Mouse (Mus musculus) adrenal gland, postnatal 4 days (tissue): Measurements from ENCODE around the gene Krt25. TPM values are rescaled to one million over a fixed set of nuclear protein-coding genes. Genes with fewer than 3 reads are reported as not detected.

Experiments
- DNase-seq, 2 experiments: peaks; one replicate each; pipeline ENCODE4 v3.0.0; 2021 to 2022; ENCODE audit warnings: low spot score in 2 of 2, mixed read lengths in 2 of 2
- total RNA-seq, 2 experiments: library from RNA; stranded (reverse); gene quantifications; 2 replicates each; pipeline ENCODE4 v1.2.3; 2021

The Krt25 gene
- total RNA-seq, 2 experiments from 2014 or later = not detected

DNA sequence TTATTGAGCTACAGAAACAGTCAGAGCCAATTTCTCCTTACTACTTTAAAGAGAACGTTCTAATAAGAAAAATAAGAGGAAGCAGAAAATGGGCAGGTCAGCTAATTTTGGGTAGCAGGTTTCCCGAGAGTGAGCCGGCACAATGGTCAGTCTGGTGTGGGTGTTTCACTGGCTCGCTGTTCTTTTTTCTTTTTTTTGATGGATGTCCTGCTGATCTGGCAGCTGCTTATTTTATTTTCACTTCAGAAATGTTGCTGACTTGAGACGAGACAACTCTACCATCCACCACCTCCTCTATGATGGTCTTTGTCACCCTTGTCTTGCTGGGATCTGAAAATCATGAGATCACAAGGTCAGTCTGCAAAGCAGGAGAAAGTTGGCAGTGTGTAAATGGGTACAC is 42.8 kb downstream of the Krt25 start:
- no peak for DNase-seq

DNA sequence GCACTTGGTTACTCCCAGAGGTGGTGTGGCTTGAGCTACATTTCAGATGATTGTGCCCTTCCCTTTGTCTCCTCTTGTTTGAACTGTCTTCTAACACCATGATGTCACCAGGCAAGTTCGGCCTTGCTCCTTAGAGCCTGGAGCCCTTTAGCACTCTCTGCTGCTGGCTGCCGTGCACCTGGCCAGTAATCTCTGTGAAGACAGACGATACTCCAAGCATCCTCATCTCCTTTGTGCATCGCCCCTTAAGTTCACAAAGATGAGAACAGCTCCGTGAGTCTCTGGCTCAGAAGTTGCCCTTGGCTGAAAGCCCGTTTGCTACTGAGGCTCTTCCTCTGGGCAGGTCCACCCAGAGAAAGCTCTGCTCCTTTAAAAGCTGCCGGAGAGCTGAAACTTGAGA is 46.0 kb downstream of the Krt25 start:
- no peak for DNase-seq

DNA sequence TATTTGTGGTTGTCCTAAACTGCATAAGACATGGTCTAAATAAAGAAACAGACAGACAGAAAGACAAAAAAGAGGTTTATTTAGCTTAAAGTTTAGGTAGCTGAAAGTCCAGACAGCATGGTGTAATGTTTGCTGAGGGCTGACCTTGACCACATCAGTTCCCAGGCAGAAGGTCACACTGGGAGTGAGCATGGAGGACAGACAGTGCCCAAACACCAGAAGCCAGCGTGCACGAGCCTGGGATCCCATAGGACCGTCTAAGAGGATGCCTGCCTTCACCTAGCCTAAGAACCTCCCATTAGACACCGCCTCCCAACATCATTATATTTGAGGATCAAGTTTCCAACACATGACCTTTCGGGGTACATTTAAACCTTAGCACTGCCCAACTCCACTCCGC is 47.1 kb downstream of the Krt25 start:
- no peak for DNase-seq

DNA sequence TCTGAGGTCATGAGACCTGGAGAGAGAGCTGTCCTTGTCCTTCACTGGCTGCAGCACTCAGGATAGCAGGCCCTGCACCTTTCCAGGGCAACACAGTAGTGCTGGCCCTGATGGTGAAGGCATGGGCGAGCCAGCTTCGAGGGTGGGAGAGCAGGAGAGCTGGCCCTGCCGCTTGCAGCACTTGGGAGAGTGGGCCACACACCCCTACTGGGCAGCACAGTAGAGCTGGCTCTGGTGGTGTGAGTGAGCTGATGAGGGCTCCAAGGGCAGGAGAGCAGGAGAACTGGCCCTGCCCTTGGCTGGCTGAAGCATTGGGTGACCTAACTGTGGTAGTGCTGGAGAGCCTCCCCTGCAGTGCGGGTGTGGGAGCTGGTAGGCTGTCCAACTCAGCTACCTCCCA is 50.0 kb downstream of the Krt25 start:
- no peak for DNase-seq

DNA sequence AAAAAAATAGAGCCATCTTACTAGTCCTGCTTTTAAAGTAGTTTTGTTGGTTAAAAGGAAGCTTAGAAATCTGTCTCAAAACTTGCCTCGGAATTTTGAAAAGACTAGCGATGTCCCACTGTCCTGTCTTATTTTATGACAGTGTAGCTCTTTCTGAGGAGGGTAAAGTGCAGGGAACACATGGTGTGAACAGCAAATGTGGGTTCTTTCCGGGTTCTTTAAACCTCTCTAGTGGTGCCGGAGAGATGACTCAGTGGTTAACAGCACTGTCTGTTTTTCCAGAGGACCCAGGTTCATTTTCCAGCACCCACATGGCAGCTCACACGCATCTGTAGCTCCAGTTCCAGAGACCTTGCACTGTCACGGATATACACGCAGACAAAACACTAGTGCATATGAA is 53.6 kb downstream of the Krt25 start:
- no peak for DNase-seq

DNA sequence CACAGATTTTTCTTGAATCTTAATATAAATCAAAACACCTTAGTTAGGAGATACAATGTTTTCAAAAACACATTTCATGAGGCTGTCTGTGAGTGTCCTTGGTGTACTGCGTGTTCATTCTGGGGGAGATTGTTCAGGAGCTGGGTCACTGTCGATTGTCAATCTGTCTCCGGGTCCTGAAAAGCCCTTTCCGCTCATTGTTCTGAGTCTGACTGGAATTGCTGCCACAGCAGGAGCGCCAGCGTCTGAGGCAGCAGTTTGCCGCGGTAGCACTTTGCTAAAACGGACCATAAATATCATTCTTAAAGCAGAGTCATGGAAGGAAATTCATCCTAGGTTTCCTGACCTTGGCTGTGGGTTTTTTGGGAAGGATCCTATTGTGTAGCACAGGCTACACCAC is 57.0 kb downstream of the Krt25 start:
- no peak for DNase-seq

Other genes starting within 250 kb of the Krt25 start
- under 1 TPM; 0.31 to 0.51 TPM for gene Tns4, start 233.6 kb downstream of the Krt25 start, total RNA-seq
- gene Ccr7, start 167.9 kb downstream of the Krt25 start, total RNA-seq = under 1 TPM; 0.34 to 0.51 TPM
- 100 to 1,000 TPM in 1 of 2 experiments, 10 to 100 TPM in 1; 99.6 to 106 TPM for gene Smarce1, start 91.9 kb downstream of the Krt25 start, total RNA-seq
- 1 to 10 TPM; 1.2 to 1.9 TPM for gene Krt222, start 78.9 kb downstream of the Krt25 start, total RNA-seq
- gene Krt24, start 37.7 kb downstream of the Krt25 start, total RNA-seq = not detected
- gene Krt26, start 15.0 kb upstream of the Krt25 start, total RNA-seq = not detected
- gene Krt27, start 28.2 kb upstream of the Krt25 start, total RNA-seq = not detected
- gene Krt28, start 52.0 kb upstream of the Krt25 start, total RNA-seq = under 1 TPM in 1 of 2 experiments, not detected in 1; 0.25 TPM
- 1 to 10 TPM; 4.9 to 9.9 TPM for gene Krt10, start 66.4 kb upstream of the Krt25 start, total RNA-seq
- gene Krt12, start 99.3 kb upstream of the Krt25 start, total RNA-seq = not detected
- gene Krt20, start 115.2 kb upstream of the Krt25 start, total RNA-seq = 1 to 10 TPM; 2.4 to 2.7 TPM
- gene Krt23, start 170.2 kb upstream of the Krt25 start, total RNA-seq = 1 to 10 TPM in 1 of 2 experiments, under 1 TPM in 1; 0.62 to 3.1 TPM
- not detected for gene Krt39, start 198.4 kb upstream of the Krt25 start, total RNA-seq
- gene Krt40, start 220.2 kb upstream of the Krt25 start, total RNA-seq = not detected
- not detected for gene Krtap3-3, start 227.9 kb upstream of the Krt25 start, total RNA-seq
- gene Krtap3-2, start 233.9 kb upstream of the Krt25 start, total RNA-seq = not detected
- gene Gm11939, start 236.5 kb upstream of the Krt25 start, total RNA-seq = not detected
- gene Krtap3-1, start 243.7 kb upstream of the Krt25 start, total RNA-seq = not detected